Mouse (Mus musculus) embryonic facial prominence, embryonic 10.5 days (tissue): ENCODE measurements around the gene Rhoh. TPM values are rescaled to one million over a fixed set of nuclear protein-coding genes. Genes with fewer than 3 reads are reported as not detected.
A peak's percentile ranks its signal among the peaks of the same experiment; 100 is the strongest.

ENCODE experiments used
- DNase-seq: peaks from one replicate; pipeline ENCODE4 v3.0.0-alpha.2; 2017; ENCODE audit warnings: low spot score
- H3K27ac ChIP-seq: fragments of 300-500 bp; sonication (generic); replicated peaks from 2 replicates; pipeline ENCODE4 v1.5.1; 2016; ENCODE audit warnings: mild to moderate bottlenecking
- H3K27me3 ChIP-seq: fragments of 300-500 bp; sonication (generic); replicated peaks from 2 replicates; pipeline ENCODE4 v1.6.1; 2016; ENCODE audit warnings: low read depth, mild to moderate bottlenecking; ENCODE audit not compliant: poor library complexity, severe bottlenecking
- H3K36me3 ChIP-seq: fragments of 300-500 bp; sonication (generic); replicated peaks from 2 replicates; pipeline ENCODE4 v1.6.1; 2016; ENCODE audit warnings: mild to moderate bottlenecking, moderate library complexity
- H3K4me1 ChIP-seq: fragments of 300-500 bp; sonication (generic); 2 replicates; pipeline ENCODE4 v1.6.1; 2016
- H3K4me3 ChIP-seq: fragments of 300-500 bp; sonication (generic); 2 replicates; pipeline ENCODE4 v1.5.1; 2016; ENCODE audit warnings: mild to moderate bottlenecking, moderate library complexity
- H3K9me3 ChIP-seq: fragments of 300-500 bp; sonication (generic); 2 replicates; pipeline ENCODE4 v1.6.1; 2016; ENCODE audit warnings: mild to moderate bottlenecking
- WGBS: fragments of 180-500 bp; shearing (Covaris S2); methylation state at CpG from one replicate; pipeline ENCODE4 v1.1.7; 2016; 5-methylcytosine and 5-hydroxymethylcytosine counted together
- polyA plus RNA-seq: library from polyadenylated mRNA; unstranded; fragments of >200 nt; fragmentation: Nextera tagmentation; extraction: Ambion mirVana; gene quantifications from 2 replicates; pipeline ENCODE4 v1.2.1, GENCODE M21; 2016

The Rhoh gene
- polyA plus RNA-seq, 1 experiment from 2014 or later = 0.44 TPM

DNA sequence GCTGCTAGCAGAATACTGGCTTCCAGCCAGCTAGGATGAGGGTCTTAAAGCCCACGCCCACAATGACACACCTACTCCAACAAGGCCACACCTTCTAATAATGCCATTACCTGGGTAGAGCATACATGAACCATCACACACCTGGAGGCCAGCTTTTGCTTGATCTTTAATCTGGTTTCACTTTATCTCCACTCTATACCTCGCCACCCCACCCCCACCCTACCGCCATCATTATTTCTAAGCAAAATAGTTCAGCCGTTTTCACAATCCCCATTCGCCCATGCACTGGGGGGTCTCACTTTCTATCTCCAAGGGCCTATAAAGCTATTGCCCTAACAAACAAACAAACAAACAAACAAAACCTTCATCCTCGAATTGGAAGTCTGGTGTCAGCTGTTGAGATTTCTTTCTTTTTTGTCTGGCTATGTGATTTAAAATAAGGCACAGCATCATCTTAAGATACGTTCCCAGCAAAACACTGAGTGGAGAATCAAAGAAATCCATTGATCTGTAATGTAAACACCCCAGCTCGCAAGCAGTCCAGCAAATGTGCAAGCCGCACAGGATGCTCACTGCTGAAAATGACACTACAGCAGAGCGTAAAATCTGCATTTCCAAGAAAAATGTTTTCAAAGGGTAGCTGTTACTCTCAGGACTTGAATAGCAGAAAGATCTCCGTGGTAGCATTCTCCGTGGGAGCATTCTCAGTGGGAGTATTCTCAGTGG, 59.9 kb downstream of the Rhoh start:
- WGBS = 85% methylated on average over 12 of the region's 12 CpGs
- Histone ChIP-seq H3K36me3 (no peaks in the 10 kb centered on the region), H3K27me3 (no peaks in the 10 kb centered on the region), H3K4me3 (no peak overlapping the region), H3K4me1 (peaks cover 13% of the 10 kb centered on the region), H3K9me3 (no peaks in the 10 kb centered on the region), H3K27ac (no peak overlapping the region)
- DNase-seq = no peak

DNA sequence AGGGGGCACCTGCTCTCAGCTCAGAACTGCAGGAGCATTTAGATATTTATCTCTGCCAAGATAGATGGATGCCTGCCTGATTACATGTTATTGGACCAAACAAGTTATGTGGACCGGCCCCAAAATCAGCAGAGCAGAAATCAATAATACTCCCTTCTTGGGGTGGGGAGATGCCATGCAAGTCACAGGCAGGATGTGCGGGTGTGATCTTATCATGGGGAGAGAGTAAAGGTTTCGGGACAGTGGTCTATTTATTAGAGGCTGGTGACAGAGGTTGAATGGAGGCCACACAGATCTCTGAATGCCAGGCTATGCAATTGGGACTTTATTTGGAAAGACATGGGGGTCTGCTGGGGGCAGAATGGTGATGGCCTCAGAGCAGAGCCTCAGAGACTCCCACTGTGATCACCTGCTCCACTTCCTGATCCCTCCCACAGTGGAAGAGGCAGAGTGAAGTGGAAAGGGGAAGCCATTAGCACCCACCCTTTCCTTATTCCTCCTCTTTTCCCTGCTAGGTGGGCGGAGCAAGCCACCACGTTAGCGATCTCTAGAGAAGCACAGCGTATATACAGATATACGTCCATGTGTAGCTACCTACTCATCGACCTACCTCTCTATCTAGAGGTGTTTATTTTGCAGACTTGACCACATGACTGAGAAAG, 60.6 kb downstream of the Rhoh start:
- Histone ChIP-seq H3K27me3 (no peaks in the 10 kb centered on the region), H3K9me3 (no peaks in the 10 kb centered on the region), H3K27ac (no peak overlapping the region), H3K36me3 (no peaks in the 10 kb centered on the region), H3K4me3 (no peak overlapping the region), H3K4me1 (peaks cover 13% of the 10 kb centered on the region)
- no peak for DNase-seq
- WGBS = 81% methylated on average over 9 of the region's 9 CpGs

DNA sequence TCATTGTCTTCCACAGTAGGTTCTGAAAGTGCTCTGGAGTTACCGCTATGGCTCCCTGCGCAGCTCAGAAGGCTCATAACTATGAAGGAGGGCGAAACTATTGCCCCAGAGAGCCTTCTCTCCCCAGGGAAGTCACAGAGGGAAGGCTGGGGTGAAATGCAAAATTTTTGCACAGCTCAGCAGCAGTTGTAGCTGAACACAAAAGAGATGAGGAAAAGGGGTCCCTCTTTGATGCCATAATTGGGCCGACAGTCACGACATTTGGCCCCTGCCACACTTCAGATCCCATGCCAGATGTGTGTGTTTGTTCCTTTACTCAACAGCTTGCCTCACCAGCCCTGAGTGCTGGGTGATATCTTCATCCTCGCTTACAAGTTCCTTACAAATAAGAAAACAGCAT, 65.7 kb downstream of the Rhoh start:
- Histone ChIP-seq H3K4me1 (no peaks in the 10 kb centered on the region), H3K9me3 (no peaks in the 10 kb centered on the region), H3K27me3 (no peaks in the 10 kb centered on the region), H3K4me3 (no peak overlapping the region), H3K36me3 (no peaks in the 10 kb centered on the region), H3K27ac (no peak overlapping the region)
- DNase-seq = no peak
- WGBS = 81% methylated on average over 6 of the region's 6 CpGs

DNA sequence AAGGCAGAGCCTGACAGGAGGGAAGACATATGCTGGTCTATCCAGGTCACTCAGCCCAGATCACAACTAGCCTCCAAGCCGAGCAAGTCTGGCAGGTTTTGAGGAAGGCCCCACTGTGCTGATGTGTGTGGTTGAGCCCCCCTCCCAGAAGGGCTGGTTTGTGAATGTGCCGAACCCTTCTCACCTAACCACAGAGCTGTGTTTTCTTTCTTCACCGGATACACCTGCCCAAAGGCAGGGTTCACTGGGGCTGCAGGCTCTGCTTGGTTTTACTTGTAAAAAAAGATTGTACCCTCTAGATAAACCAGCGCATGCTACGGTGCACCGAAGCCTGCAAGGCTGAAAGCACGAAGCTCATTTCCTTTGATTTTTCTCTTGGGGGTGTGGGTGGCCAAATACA, 68.1 kb downstream of the Rhoh start:
- Histone ChIP-seq H3K4me1 (no peaks in the 10 kb centered on the region), H3K9me3 (no peaks in the 10 kb centered on the region), H3K4me3 (no peak overlapping the region), H3K27ac (no peak overlapping the region), H3K36me3 (no peaks in the 10 kb centered on the region), H3K27me3 (no peaks in the 10 kb centered on the region)
- DNase-seq = no peak
- WGBS = 80% methylated on average over 7 of the region's 7 CpGs

DNA sequence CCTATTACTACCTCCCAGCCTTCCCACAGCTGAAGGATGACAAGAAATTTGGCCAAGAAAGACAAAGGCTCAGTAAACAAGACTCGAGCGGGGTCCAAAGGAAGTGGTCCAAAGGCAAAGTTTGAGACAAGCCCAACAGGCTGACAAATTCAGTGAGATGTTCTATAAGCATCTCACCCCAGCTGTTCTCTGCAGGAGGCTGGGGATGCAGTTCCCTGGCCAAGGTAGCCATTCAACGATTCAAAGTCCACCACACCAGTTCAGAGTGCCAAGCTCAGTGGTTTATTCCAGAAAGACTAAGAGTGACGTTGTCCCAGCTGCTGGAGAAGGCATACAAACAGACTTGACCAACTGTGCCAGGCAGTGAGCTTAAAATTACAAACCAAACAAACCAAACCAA, 69.2 kb downstream of the Rhoh start:
- DNase-seq = no peak
- no peaks in the 10 kb centered on the region for H3K9me3 ChIP-seq
- H3K4me3 ChIP-seq = no peak overlapping the region
- 75% methylated on average over 4 of the region's 4 CpGs for WGBS
- no peaks in the 10 kb centered on the region for H3K4me1 ChIP-seq
- H3K27ac ChIP-seq = no peak overlapping the region
- H3K27me3 ChIP-seq = no peaks in the 10 kb centered on the region
- no peaks in the 10 kb centered on the region for H3K36me3 ChIP-seq

DNA sequence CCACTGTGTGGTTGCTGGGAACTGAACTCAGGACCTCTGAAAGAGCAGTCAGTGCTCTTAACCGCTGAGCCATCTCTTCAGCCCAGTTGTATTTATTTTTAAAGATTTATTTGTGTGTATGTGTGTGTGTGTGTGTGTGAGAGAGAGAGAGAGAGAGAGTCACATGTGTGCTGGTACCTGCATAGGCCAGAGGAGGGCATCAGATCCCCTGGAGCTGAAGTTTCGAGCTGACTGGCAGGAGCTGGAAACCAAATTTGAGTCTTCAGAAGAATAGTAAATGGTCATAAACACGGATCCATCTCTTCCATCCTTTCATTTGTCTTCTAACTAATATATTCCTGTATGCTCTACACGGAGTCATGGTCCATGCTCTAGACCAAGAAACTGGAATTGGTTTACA, 72.2 kb downstream of the Rhoh start:
- Histone ChIP-seq H3K4me3 (no peak overlapping the region), H3K36me3 (no peaks in the 10 kb centered on the region), H3K9me3 (no peaks in the 10 kb centered on the region), H3K27ac (no peak overlapping the region), H3K4me1 (no peaks in the 10 kb centered on the region; the same call in 1 of the 2 replicates), H3K27me3 (no peaks in the 10 kb centered on the region)
- DNase-seq = no peak
- 83% methylated on average over 4 of the region's 4 CpGs for WGBS

DNA sequence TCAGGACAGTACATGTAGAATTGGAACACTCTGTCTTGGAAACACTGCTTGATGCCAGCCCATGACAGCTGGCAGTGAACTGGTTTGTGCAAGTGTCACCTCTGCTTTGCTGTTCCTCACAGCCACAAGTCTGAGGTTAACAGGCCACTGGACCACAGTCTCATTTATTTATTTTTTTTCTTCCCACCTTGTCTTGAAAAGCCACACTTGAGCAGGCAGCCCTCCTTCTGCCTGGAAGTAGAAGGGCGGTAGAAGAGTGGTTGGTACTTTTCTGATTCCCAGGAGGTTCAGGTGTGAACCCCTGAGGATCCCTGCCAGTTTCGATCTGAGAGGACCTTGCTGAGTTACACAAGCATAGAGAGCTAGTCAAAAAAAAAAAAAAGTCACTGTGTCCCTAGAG, 72.8 kb downstream of the Rhoh start:
- no peak for DNase-seq
- Histone ChIP-seq H3K9me3 (no peaks in the 10 kb centered on the region), H3K4me3 (no peak overlapping the region), H3K4me1 (no peaks in the 10 kb centered on the region; the same call in 1 of the 2 replicates), H3K27me3 (no peaks in the 10 kb centered on the region), H3K27ac (no peak overlapping the region), H3K36me3 (no peaks in the 10 kb centered on the region)
- WGBS = 84% methylated on average over 2 of the region's 2 CpGs

DNA sequence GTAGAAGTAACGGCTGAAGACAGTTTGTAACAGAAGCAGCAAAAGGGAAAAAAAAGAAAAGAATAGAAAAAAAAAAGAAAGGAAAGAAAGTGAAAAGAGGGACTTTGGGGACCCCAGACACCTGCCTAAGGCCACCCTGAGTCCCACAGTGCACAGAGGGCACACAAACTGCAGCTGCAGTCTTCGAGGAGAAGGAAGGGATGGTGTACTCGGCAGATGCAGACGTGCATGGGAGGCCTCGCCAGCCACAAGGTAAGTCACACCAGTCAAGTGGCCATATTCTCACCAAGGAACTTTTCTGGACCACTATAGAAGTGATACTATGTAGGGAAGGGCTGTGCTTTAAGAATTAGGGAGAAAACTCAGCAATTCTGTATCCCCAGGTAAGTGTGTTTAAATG, 73.8 kb downstream of the Rhoh start, which contains the start of gene Chrna9:
TSS of gene Chrna9 (plus strand) at position 139 of the 400 bp plus-strand sequence.
- no peaks in the 10 kb centered on the region for H3K27me3 ChIP-seq
- H3K4me1 ChIP-seq = no peaks in the 10 kb centered on the region; the same call in 1 of the 2 replicates
- DNase-seq = no peak
- no peaks in the 10 kb centered on the region for H3K9me3 ChIP-seq
- no peak within 1 kb of the TSS for H3K27ac ChIP-seq
- no peak within 1 kb of the TSS for H3K4me3 ChIP-seq
- 80% methylated on average over 5 of the region's 5 CpGs for WGBS
- no peaks in the 10 kb centered on the region for H3K36me3 ChIP-seq

DNA sequence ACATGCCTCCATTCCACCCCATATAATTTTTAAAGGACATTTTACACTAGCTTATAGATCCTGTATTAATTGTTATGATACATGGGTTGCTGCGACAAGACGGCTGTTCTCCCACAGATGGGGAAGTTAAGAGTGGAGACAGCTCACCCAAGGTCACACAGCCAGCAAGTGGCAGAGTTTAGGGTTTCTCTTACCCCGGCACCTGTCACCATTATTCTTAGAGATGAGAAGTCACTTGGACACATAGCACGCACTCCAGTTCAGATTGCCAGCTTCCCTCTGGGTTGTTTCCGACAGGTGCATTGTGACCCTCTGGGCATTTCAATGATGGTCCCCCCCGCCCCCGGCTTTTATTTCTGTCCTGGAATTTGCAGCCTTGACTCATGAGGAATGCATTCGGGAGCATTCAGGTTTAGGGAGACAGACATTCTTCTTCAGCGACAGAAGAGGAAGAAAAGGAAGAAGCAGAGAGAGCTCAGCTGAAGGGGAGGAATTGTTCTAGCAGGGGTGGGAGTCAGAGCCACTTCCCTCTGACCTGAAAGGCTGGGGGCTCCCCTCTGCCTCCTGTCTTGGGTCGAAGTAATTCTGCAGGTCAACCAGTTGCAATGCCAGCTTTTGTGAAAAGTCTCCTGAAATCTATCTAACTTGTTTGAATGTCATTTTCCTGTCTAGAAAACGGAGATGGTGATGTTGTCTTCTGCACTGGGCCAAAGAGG, 76.2 kb downstream of the Rhoh start:
- WGBS = 77% methylated on average over 11 of the region's 11 CpGs
- H3K27ac ChIP-seq = no peak overlapping the region
- no peaks in the 10 kb centered on the region for H3K27me3 ChIP-seq
- no peak overlapping the region for H3K4me3 ChIP-seq
- no peaks in the 10 kb centered on the region; the same call in 1 of the 2 replicates for H3K4me1 ChIP-seq
- no peaks in the 10 kb centered on the region for H3K9me3 ChIP-seq
- no peak for DNase-seq
- H3K36me3 ChIP-seq = no peaks in the 10 kb centered on the region

DNA sequence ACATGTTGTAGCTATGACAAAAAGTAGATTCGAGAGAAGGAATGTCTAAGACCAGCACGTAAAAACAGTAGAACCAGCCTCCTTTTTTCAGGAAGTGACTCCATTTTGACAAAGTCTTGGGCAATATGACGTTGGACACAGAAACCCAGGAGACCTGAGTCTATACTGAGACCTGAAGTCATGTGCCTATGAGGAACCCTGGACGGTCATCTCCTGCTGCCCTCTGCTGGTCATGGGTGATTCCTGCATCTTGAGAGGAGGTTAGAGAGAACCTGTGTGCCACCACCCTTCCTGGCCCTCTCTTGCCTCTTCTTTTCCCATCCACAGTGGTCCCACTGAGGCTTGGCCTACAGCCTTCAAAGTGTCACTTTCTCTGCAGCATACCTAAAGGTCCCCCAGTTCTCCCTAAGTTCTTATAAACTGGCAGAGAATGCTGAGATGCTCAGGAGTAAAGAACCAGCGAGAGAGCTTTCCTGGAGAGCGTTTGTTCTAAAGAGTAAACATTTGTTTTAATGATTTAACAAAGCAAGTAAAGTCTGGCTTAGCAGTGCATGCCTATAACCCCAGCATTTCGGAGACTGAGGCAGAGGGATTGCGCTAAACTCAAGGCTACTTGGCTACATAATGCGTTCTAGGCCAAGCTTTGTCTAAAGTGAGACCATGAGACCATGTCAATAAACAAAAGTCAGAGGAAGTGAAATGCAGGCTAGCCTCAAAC, 77.1 kb downstream of the Rhoh start:
- WGBS = 59% methylated on average over 9 of the region's 9 CpGs

DNA sequence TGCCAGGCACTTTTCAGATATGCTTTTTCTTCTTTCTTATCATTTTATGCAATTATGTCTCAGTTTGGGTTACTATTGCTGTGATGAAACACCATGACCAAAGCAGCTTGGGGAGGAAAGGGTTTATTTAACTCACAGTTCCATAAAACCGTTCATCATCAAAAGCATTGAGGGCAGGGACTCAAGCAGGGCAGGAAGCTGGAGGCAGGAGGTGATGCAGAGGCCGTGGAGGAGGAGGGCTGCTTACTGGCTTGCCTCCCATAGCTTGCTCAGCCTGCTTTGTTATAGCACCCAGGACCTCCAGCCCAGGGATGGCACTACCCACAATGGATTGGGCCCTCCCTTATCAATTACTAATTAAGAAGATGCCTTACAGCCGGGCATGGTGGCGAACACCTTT, 80.1 kb downstream of the Rhoh start:
- Histone ChIP-seq H3K27ac (no peak overlapping the region), H3K9me3 (no peaks in the 10 kb centered on the region), H3K36me3 (no peaks in the 10 kb centered on the region), H3K4me3 (no peak overlapping the region), H3K27me3 (no peaks in the 10 kb centered on the region), H3K4me1 (no peaks in the 10 kb centered on the region; the same call in 1 of the 2 replicates)
- DNase-seq = no peak
- WGBS = 72% methylated on average over 4 of the region's 4 CpGs

More for the DNA sequence above, 77.1 kb downstream of the Rhoh start:
- H3K4me3 ChIP-seq = no peak overlapping the region
- no peaks in the 10 kb centered on the region; the same call in 1 of the 2 replicates for H3K4me1 ChIP-seq
- H3K36me3 ChIP-seq = no peaks in the 10 kb centered on the region
- DNase-seq = peak; percentile 83
- H3K9me3 ChIP-seq = no peaks in the 10 kb centered on the region
- no peak overlapping the region for H3K27ac ChIP-seq
- no peaks in the 10 kb centered on the region for H3K27me3 ChIP-seq
